Mouse (Mus musculus) heart, embryonic 13.5 days (tissue): ENCODE results near the gene Ppp5c. TPM values are rescaled to one million over a fixed set of nuclear protein-coding genes. Genes with fewer than 3 reads are reported as not detected.

Experiments used
- ATAC-seq: fragments of 200-750 bp; cut with Nextera tagmentation; 2 replicates; pipeline ENCODE4 v1.8.0; 2017; ENCODE audit warnings: moderate TSS enrichment; ENCODE audit not compliant: insufficient number of reproducible peaks, low FRiP score, low TSS enrichment; ENCODE audit errors: extremely low read depth
- H3K27ac ChIP-seq: fragments of 300-500 bp; sonication (generic); replicated peaks from 2 replicates; pipeline ENCODE4 v1.5.1; 2015; ENCODE audit warnings: moderate library complexity, mild to moderate bottlenecking, inconsistent platforms
- H3K27me3 ChIP-seq: fragments of 300-500 bp; sonication (generic); replicated peaks from 2 replicates; pipeline ENCODE4 v1.6.1; 2015; ENCODE audit warnings: mild to moderate bottlenecking, inconsistent platforms
- H3K36me3 ChIP-seq: fragments of 300-500 bp; sonication (generic); 2 replicates; pipeline ENCODE4 v1.6.1; 2015; ENCODE audit warnings: mild to moderate bottlenecking, inconsistent platforms
- H3K4me1 ChIP-seq: fragments of 300-500 bp; sonication (generic); 2 replicates; pipeline ENCODE4 v1.6.1; 2015; ENCODE audit warnings: inconsistent platforms
- H3K4me2 ChIP-seq: fragments of 300-500 bp; sonication (generic); 2 replicates; pipeline ENCODE4 v1.6.1; 2015; ENCODE audit warnings: inconsistent platforms, mild to moderate bottlenecking, moderate library complexity
- H3K4me3 ChIP-seq: fragments of 300-500 bp; sonication (generic); 2 replicates; pipeline ENCODE4 v1.5.1; 2015; ENCODE audit warnings: moderate library complexity, mild to moderate bottlenecking, inconsistent platforms
- H3K9ac ChIP-seq: fragments of 300-500 bp; sonication (generic); 2 replicates; pipeline ENCODE4 v1.6.1; 2015; ENCODE audit warnings: inconsistent platforms, mild to moderate bottlenecking, moderate library complexity
- H3K9me3 ChIP-seq: fragments of 300-500 bp; sonication (generic); 2 replicates; pipeline ENCODE4 v1.6.1; 2016; ENCODE audit warnings: inconsistent platforms
- WGBS: fragments of 180-500 bp; shearing (Covaris S2); methylation state at CpG from one replicate; pipeline ENCODE4 v1.1.7; 2015; ENCODE audit warnings: mixed read lengths; 5-methylcytosine and 5-hydroxymethylcytosine counted together
- polyA plus RNA-seq: library from polyadenylated mRNA; unstranded; fragments of >200 nt; fragmentation: Nextera tagmentation; extraction: Ambion mirVana; gene quantifications from 2 replicates; pipeline ENCODE4 v1.2.1, GENCODE M21; 2015

Ppp5c gene
- polyA plus RNA-seq, 1 experiment from 2014 or later = 82.3 TPM

GRCm38 (mm10) chr7:17025505-17025894 lies 2.2 kb downstream of the Ppp5c start:
- 43% methylated on average over 4 of the region's 4 CpGs for WGBS
- Histone ChIP-seq H3K27me3 (no peaks in the 10 kb centered on the region), H3K36me3 (peaks cover 38% of the 10 kb centered on the region), H3K27ac (peak overlapping the region; percentile 83), H3K4me3 (peak overlapping the region; percentile 90), H3K4me2 (peak overlapping the region; percentile 89), H3K9ac (peak overlapping the region; percentile 92), H3K9me3 (no peaks in the 10 kb centered on the region), H3K4me1 (peaks cover 55% of the 10 kb centered on the region)
- ATAC-seq = no peak

GRCm38 (mm10) chr7:17024814-17025504 lies 2.8 kb downstream of the Ppp5c start:
- WGBS = 70% methylated on average over 10 of the region's 10 CpGs
- H3K4me3 ChIP-seq = no peak overlapping the region
- H3K9ac ChIP-seq = peak overlapping the region; percentile 92

GRCm38 (mm10) chr7:17024141-17024540 lies 3.6 kb downstream of the Ppp5c start:
- Histone ChIP-seq H3K4me1 (peaks cover 59% of the 10 kb centered on the region), H3K4me3 (peak overlapping the region; percentile 0; the same call in 1 of the 2 replicates)
- WGBS = 66% methylated on average over 6 of the region's 6 CpGs

More at GRCm38 (mm10) chr7:17024814-17025504, 2.8 kb downstream of the Ppp5c start:
- no peaks in the 10 kb centered on the region for H3K27me3 ChIP-seq
- peaks cover 41% of the 10 kb centered on the region for H3K36me3 ChIP-seq
- H3K27ac ChIP-seq = peak overlapping the region; percentile 83
- H3K4me2 ChIP-seq = peak overlapping the region; percentile 89
- H3K4me1 ChIP-seq = peaks cover 57% of the 10 kb centered on the region
- no peak for ATAC-seq
- no peaks in the 10 kb centered on the region for H3K9me3 ChIP-seq

GRCm38 (mm10) chr7:17023701-17024100 lies 4.0 kb downstream of the Ppp5c start:
- peak overlapping the region; percentile 92 for H3K9ac ChIP-seq
- WGBS = 29% methylated on average over 4 of the region's 4 CpGs
- peaks cover 56% of the 10 kb centered on the region for H3K4me1 ChIP-seq
- peaks cover 51% of the 10 kb centered on the region for H3K36me3 ChIP-seq
- H3K27me3 ChIP-seq = no peaks in the 10 kb centered on the region
- peak overlapping the region; percentile 0; the same call in 1 of the 2 replicates for H3K4me3 ChIP-seq
- peak overlapping the region; percentile 89 for H3K4me2 ChIP-seq
- peak overlapping the region; percentile 83 for H3K27ac ChIP-seq
- ATAC-seq = no peak
- H3K9me3 ChIP-seq = no peaks in the 10 kb centered on the region

More at GRCm38 (mm10) chr7:17024141-17024540, 3.6 kb downstream of the Ppp5c start:
- peak overlapping the region; percentile 92 for H3K9ac ChIP-seq
- peak overlapping the region; percentile 89 for H3K4me2 ChIP-seq
- H3K9me3 ChIP-seq = no peaks in the 10 kb centered on the region
- H3K27me3 ChIP-seq = no peaks in the 10 kb centered on the region
- peaks cover 49% of the 10 kb centered on the region for H3K36me3 ChIP-seq
- H3K27ac ChIP-seq = peak overlapping the region; percentile 83
- ATAC-seq = no peak

- Histone ChIP-seq H3K4me1 (peaks cover 68% of the 10 kb centered on the region), H3K4me3 (no peak overlapping the region), H3K9me3 (no peaks in the 10 kb centered on the region), H3K9ac (no peak overlapping the region; the same call in 1 of the 2 replicates), H3K27me3 (no peaks in the 10 kb centered on the region), H3K4me2 (no peak overlapping the region), H3K36me3 (peaks cover 60% of the 10 kb centered on the region), H3K27ac (no peak overlapping the region)
- ATAC-seq = no peak
- WGBS = 95% methylated on average over 15 of the region's 15 CpGs
Observed at GRCm38 (mm10) chr7:17022176-17022575, 5.5 kb downstream of the Ppp5c start.

GRCm38 (mm10) chr7:17019426-17020166 lies 8.1 kb downstream of the Ppp5c start:
- peaks cover 57% of the 10 kb centered on the region for H3K4me1 ChIP-seq
- no peak for ATAC-seq

GRCm38 (mm10) chr7:17017921-17018320 lies 9.8 kb downstream of the Ppp5c start:
- H3K27ac ChIP-seq = peak overlapping the region; percentile 81
- H3K27me3 ChIP-seq = no peaks in the 10 kb centered on the region
- H3K4me2 ChIP-seq = no peak overlapping the region
- peaks cover 91% of the 10 kb centered on the region for H3K36me3 ChIP-seq
- peaks cover 41% of the 10 kb centered on the region for H3K4me1 ChIP-seq
- H3K9me3 ChIP-seq = no peaks in the 10 kb centered on the region
- no peak overlapping the region for H3K4me3 ChIP-seq
- H3K9ac ChIP-seq = peak overlapping the region; percentile 30
- ATAC-seq = no peak
- WGBS = 84% methylated on average over 2 of the region's 2 CpGs

More at GRCm38 (mm10) chr7:17019426-17020166, 8.1 kb downstream of the Ppp5c start:
- Histone ChIP-seq H3K4me3 (no peak overlapping the region), H3K27me3 (no peaks in the 10 kb centered on the region), H3K9me3 (no peaks in the 10 kb centered on the region), H3K27ac (no peak overlapping the region), H3K4me2 (no peak overlapping the region), H3K9ac (0 out of 2 replicates have a peak overlapping the region, but pooled peaks have one; percentile 19), H3K36me3 (peaks cover 85% of the 10 kb centered on the region)
- 76% methylated on average over 7 of the region's 7 CpGs for WGBS

DNA sequence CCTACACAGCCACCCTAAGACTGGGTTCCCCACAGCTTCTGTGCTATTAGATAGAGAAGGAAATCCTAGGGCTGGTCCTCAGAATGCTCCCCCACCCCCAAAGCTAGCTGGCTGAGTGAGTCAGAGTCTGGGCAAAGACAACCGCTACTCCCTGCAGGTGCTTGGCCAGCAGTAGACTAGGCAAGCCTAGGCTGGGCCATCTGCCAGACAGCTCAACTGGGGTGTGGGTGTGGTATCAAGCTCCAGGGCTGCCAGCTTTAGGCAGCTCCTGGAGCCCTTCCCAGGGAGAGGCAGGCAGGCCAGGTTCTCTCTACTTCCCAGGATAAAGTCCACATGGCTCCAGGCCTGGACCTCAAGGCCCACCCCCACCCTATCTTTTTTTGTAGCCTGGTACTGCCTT lies 10.7 kb downstream of the Ppp5c start:
- H3K27ac ChIP-seq = peak overlapping the region; percentile 81

DNA sequence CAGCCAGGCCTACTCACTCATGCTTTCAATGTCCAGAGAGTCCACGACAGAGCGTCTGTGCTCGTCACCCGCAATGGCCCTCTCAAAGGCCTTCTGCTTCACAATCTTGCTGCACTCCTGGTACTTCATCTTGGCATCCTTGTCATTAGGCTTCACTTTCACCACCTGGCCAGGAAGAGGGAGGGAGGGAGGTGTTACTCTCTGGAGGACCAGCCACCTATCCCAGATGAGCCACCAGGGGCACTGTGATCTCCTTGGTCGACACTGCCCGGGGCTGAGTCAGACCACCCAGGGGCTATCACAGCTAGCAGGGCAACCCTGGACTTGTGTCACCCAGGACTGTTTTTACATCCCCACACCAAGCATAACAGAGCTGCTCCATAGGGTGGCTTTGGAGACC lies 12.3 kb downstream of the Ppp5c start:
- Histone ChIP-seq H3K4me3 (no peak overlapping the region), H3K4me1 (peaks cover 32% of the 10 kb centered on the region), H3K9me3 (no peaks in the 10 kb centered on the region), H3K9ac (no peak overlapping the region), H3K27ac (no peak overlapping the region), H3K27me3 (no peaks in the 10 kb centered on the region), H3K4me2 (no peak overlapping the region), H3K36me3 (peaks cover 91% of the 10 kb centered on the region)
- 82% methylated on average over 6 of the region's 6 CpGs for WGBS
- no peak for ATAC-seq

More for the DNA sequence above, 10.7 kb downstream of the Ppp5c start:
- peak overlapping the region; percentile 30 for H3K9ac ChIP-seq
- H3K9me3 ChIP-seq = no peaks in the 10 kb centered on the region
- 0 out of 2 replicates have a peak overlapping the region, but pooled peaks have one; percentile 7 for H3K4me2 ChIP-seq
- no peak overlapping the region for H3K4me3 ChIP-seq
- WGBS = 47% methylated on average over 1 of the region's 1 CpGs
- H3K27me3 ChIP-seq = no peaks in the 10 kb centered on the region
- peak; percentile 74 for ATAC-seq
- peaks cover 91% of the 10 kb centered on the region for H3K36me3 ChIP-seq
- peaks cover 32% of the 10 kb centered on the region for H3K4me1 ChIP-seq

DNA sequence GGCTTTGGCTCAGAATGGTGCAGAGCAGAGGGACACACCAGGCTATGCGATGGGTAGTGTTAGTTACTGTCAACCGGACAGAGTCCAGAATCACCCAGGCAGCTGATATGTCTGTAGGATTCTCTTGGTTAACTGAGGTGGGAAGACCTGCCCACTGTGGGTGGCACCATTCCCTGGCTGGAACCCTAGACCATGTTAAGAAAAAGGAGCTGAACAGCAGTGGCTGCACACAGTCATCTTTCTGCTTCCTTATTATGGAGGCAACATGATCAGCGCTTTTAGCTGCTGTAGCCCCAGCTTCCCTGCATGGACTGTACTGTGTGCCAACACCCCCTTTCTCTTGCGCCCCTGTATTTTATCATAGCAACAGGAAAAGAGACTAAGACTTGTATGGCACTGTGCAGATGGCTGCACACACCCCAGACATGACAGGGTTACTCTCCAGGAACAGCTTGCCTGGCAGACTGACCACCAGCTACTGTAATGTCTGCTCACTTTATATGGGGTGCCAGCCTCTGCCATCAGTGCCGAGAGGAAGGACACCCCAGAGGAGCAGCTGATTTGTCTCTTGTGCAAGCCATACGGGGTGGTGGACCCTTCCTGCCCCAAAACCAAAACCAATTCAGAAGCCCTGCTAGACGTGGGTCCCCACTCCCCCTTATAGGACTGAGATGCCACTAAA lies 15.7 kb downstream of the Ppp5c start:
- ATAC-seq = no peak
- Histone ChIP-seq H3K9ac (no peak overlapping the region), H3K4me3 (no peak overlapping the region), H3K27ac (no peak overlapping the region), H3K36me3 (peaks cover 100% of the 10 kb centered on the region), H3K4me2 (no peak overlapping the region), H3K4me1 (peaks cover 14% of the 10 kb centered on the region), H3K27me3 (no peaks in the 10 kb centered on the region), H3K9me3 (no peaks in the 10 kb centered on the region)
- 87% methylated on average over 7 of the region's 7 CpGs for WGBS

GRCm38 (mm10) chr7:17010010-17010347 lies 17.7 kb downstream of the Ppp5c start:
- Histone ChIP-seq H3K9ac (no peak overlapping the region), H3K4me1 (no peaks in the 10 kb centered on the region), H3K9me3 (no peaks in the 10 kb centered on the region), H3K4me3 (no peak overlapping the region), H3K36me3 (peaks cover 100% of the 10 kb centered on the region), H3K27me3 (no peaks in the 10 kb centered on the region), H3K27ac (no peak overlapping the region), H3K4me2 (no peak overlapping the region)
- WGBS = 80% methylated on average over 5 of the region's 5 CpGs
- ATAC-seq = no peak
